Mouse (Mus musculus): ENCODE measurements at regions not wholly inside any gene's neighbourhood (a gene's known extent, or its start where the extent isn't known, plus 50 kb on each side); places are given as distances from the start of the nearest gene placed in this dataset.

GRCm38 (mm10) chr3:72735011-72735410, 232.7 kb downstream of the Sis start:
- peak; percentile 96 for ATAC-seq (ENCODE audit: low TSS enrichment)

GRCm38 (mm10) chr3:72727403-72727802, 240.3 kb downstream of the Sis start:
- no peak for ATAC-seq (ENCODE audit: low TSS enrichment)

GRCm38 (mm10) chr3:72713806-72714205, 253.9 kb downstream of the Sis start:
- ATAC-seq (ENCODE audit: low TSS enrichment) = no peak

- peak; percentile 67 for ATAC-seq (ENCODE audit: low TSS enrichment)
Observed at GRCm38 (mm10) chr3:72685937-72686336, 281.7 kb downstream of the Sis start.

- ATAC-seq (ENCODE audit: low TSS enrichment) = no peak
Observed at GRCm38 (mm10) chr3:72659194-72659593, 308.5 kb downstream of the Sis start.

GRCm38 (mm10) chr3:72630069-72630468, 337.6 kb downstream of the Sis start:
- ATAC-seq (ENCODE audit: low TSS enrichment) = no peak

GRCm38 (mm10) chr3:72620802-72621201, 346.9 kb downstream of the Sis start:
- peak; percentile 94 for ATAC-seq (ENCODE audit: low TSS enrichment)

- ATAC-seq (ENCODE audit: low TSS enrichment) = peak; percentile 53; the same call in 1 of the 2 replicates
Observed at GRCm38 (mm10) chr3:72619862-72620261, 347.8 kb downstream of the Sis start.

- no peak for ATAC-seq (ENCODE audit: low TSS enrichment)
Observed at GRCm38 (mm10) chr3:72603718-72604359, 363.8 kb downstream of the Sis start.
